Mouse (Mus musculus): Measurements from ENCODE around the gene Islr.
"Not testable (repeated sequence)": the region's sequence is repeated elsewhere in the genome, so short reads cannot be mapped to it uniquely, and the experiment has no call there.

DNA sequence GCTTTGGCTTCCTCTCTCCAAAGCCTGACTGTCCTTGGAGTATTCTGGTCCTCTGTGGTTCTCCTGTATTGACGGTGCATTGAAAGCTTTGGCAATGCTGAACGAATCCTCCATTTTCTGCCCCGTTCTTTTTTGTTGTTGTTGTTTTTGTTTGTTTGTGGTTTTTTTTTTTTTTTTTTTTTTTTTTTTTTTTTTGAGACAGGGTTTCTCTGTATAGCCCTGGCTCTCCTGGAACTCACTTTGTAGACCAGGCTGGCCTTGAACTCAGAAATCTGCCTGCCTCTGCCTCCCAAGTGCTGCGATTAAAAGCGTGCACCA lies 49.7 kb upstream of the Islr start:
- not testable (repeated sequence) for TF ChIP-seq CTCF, EP300 (IDR thresholded peaks at IDR 0.05; ENCODE audit: low read depth)

Measured in liver, postnatal 0 days (tissue).